8 mouse cellular contexts compared by ENCODE assay signal in genomic region chr15:102135522-102136128, GRCm38 (mm10). TPM values are rescaled to one million over a fixed set of nuclear protein-coding genes. Genes with fewer than 3 reads are reported as not detected.
DNase-seq lines count a peak whose midpoint lies in the region; ATAC-seq and TF ChIP-seq lines count a peak whose summit lies in the region.

No protein-coding gene starts in this region.

- H3K27me3 ChIP-seq in kidney, postnatal 0 days (ENCODE audit: insufficient read depth, low read length), result no peaks in the 10 kb centered on the region
- H3K27me3 ChIP-seq in hindbrain, embryonic 15.5 days, result no peaks in the 10 kb centered on the region
- no peaks in the 10 kb centered on the region for H3K27me3 ChIP-seq in midbrain, embryonic 16.5 days (ENCODE audit: control insufficient read depth, insufficient read depth, low read depth, low read length)

- ATAC-seq in kidney, postnatal 0 days (replicated peaks; ENCODE audit: low FRiP score, low read depth), result peak; percentile 72
- ATAC-seq in hindbrain, embryonic 15.5 days (ENCODE audit: low FRiP score, low read depth), result peak; percentile 82
- ATAC-seq in midbrain, embryonic 16.5 days, result no peak; the same call in 1 of the 2 replicates

- no peak for DNase-seq in kidney, postnatal 0 days (ENCODE audit: low spot score)
- no peak for DNase-seq in kidney, adult 11 months
- no peak for DNase-seq in adrenal gland, postnatal 10 days
- DNase-seq in frontal cortex, postnatal 25 days (ENCODE audit: low spot score in 2 of 2), result no peak
- DNase-seq in thymus, adult 18-20 months, result no peak

- H3K36me3 ChIP-seq in kidney, postnatal 0 days (ENCODE audit: insufficient read depth, low read length), result peaks cover 16% of the 10 kb centered on the region
- peaks cover 22% of the 10 kb centered on the region for H3K36me3 ChIP-seq in hindbrain, embryonic 15.5 days
- 0 out of 2 replicates have a peak, but pooled peaks cover 3% of the 10 kb centered on the region for H3K36me3 ChIP-seq in midbrain, embryonic 16.5 days (ENCODE audit: control insufficient read depth, insufficient read depth, low read length)

- H3K9me3 ChIP-seq in kidney, postnatal 0 days (replicated peaks; ENCODE audit: low read length), result no peaks in the 10 kb centered on the region
- no peaks in the 10 kb centered on the region for H3K9me3 ChIP-seq in hindbrain, embryonic 15.5 days
- no peaks in the 10 kb centered on the region for H3K9me3 ChIP-seq in midbrain, embryonic 16.5 days (replicated peaks; ENCODE audit: control insufficient read depth, low read length, poor library complexity, severe bottlenecking)

- H3K9ac ChIP-seq in kidney, postnatal 0 days (ENCODE audit: low read depth, low read length), result peak overlapping the region; percentile 72
- H3K9ac ChIP-seq in hindbrain, embryonic 15.5 days, result peak overlapping the region; percentile 89
- peak overlapping the region; percentile 93 for H3K9ac ChIP-seq in midbrain, embryonic 16.5 days (ENCODE audit: low read depth, low read length)

- H3K4me2 ChIP-seq in kidney, postnatal 0 days (ENCODE audit: low read length), result peak overlapping the region; percentile 65
- H3K4me2 ChIP-seq in hindbrain, embryonic 15.5 days, result peak overlapping the region; percentile 65
- peak overlapping the region; percentile 59 for H3K4me2 ChIP-seq in midbrain, embryonic 16.5 days (ENCODE audit: low read length)

- peak overlapping the region; percentile 77 for H3K4me3 ChIP-seq in kidney, postnatal 0 days (replicated peaks; ENCODE audit: low read depth, low read length)
- H3K4me3 ChIP-seq in brown adipose tissue, adult 24 weeks (ENCODE audit: insufficient read depth, low read depth, low read length), result peak overlapping the region; percentile 96
- peak overlapping the region; percentile 93 for H3K4me3 ChIP-seq in hindbrain, embryonic 15.5 days
- peak overlapping the region; percentile 91 for H3K4me3 ChIP-seq in midbrain, embryonic 16.5 days (ENCODE audit: low read depth, low read length)

- H3K27ac ChIP-seq in kidney, postnatal 0 days, result peak overlapping the region; percentile 43
- H3K27ac ChIP-seq in brown adipose tissue, adult 24 weeks (replicated peaks; ENCODE audit: low read depth, low read length), result no peak overlapping the region
- peak overlapping the region; percentile 88 for H3K27ac ChIP-seq in hindbrain, embryonic 15.5 days (replicated peaks)
- H3K27ac ChIP-seq in midbrain, embryonic 16.5 days (ENCODE audit: low read length), result peak overlapping the region; percentile 87

- peaks cover 5% of the 10 kb centered on the region; the same call in 1 of the 2 replicates for H3K4me1 ChIP-seq in kidney, postnatal 0 days (replicated peaks; ENCODE audit: insufficient read depth, low read length)
- peaks cover 5% of the 10 kb centered on the region for H3K4me1 ChIP-seq in brown adipose tissue, adult 24 weeks (ENCODE audit: control insufficient read depth, insufficient read depth, insufficient read length, low read length)
- H3K4me1 ChIP-seq in hindbrain, embryonic 15.5 days (replicated peaks), result peaks cover 25% of the 10 kb centered on the region
- H3K4me1 ChIP-seq in midbrain, embryonic 16.5 days (ENCODE audit: control insufficient read depth, insufficient read depth, low read length), result peaks cover 13% of the 10 kb centered on the region

- WGBS in kidney, postnatal 0 days, result 2% methylated on average over 35 of the region's 35 CpGs
- 4% methylated on average over 33 of the region's 35 CpGs for WGBS in hindbrain, embryonic 15.5 days
- 3% methylated on average over 35 of the region's 35 CpGs for WGBS in midbrain, embryonic 16.5 days

- no peak for TF ChIP-seq CTCF in kidney, postnatal 0 days (IDR thresholded peaks at IDR 0.05; ENCODE audit: low read depth)

RNA-seq across cellular contexts. Expression of gene Spryd3, which starts 0.4 kb away (rescaled TPM):
- 14.3 and 16.6 TPM in 2 replicates for polyA plus RNA-seq in kidney, postnatal 0 days (2015; fragmentation: Nextera tagmentation; extraction: Ambion mirVana)
- 8.6 and 12.8 TPM in 2 replicates for polyA plus RNA-seq in brown adipose tissue, adult 24 weeks (2012; ENCODE audit: insufficient read depth, insufficient read length, missing spikeins)
- polyA plus RNA-seq in hindbrain, embryonic 15.5 days (2015; fragmentation: Nextera tagmentation; extraction: Ambion mirVana), result 87.9 and 93.5 TPM in 2 replicates
- 81.1 and 95.9 TPM in 2 replicates for polyA plus RNA-seq in midbrain, embryonic 16.5 days (2015; fragmentation: Nextera tagmentation; extraction: Ambion mirVana)
- total RNA-seq in adrenal gland, postnatal 10 days (2021), result 10 to 100 TPM; 27.4 to 31.5 TPM

RNA-seq across cellular contexts. Expression of gene Igfbp6, which starts 8.5 kb away (rescaled TPM):
- 20.5 and 28.3 TPM in 2 replicates for polyA plus RNA-seq in kidney, postnatal 0 days (2015; fragmentation: Nextera tagmentation; extraction: Ambion mirVana)
- 30.2 and 52.1 TPM in 2 replicates for polyA plus RNA-seq in brown adipose tissue, adult 24 weeks (2012; ENCODE audit: insufficient read depth, insufficient read length, missing spikeins)
- 3.3 and 5.6 TPM in 2 replicates for polyA plus RNA-seq in hindbrain, embryonic 15.5 days (2015; fragmentation: Nextera tagmentation; extraction: Ambion mirVana)
- polyA plus RNA-seq in midbrain, embryonic 16.5 days (2015; fragmentation: Nextera tagmentation; extraction: Ambion mirVana), result 2.5 and 3.1 TPM in 2 replicates
- 10 to 100 TPM; 40.3 to 48.1 TPM for total RNA-seq in adrenal gland, postnatal 10 days (2021)

RNA-seq across cellular contexts. Expression of gene Soat2, which starts 14.7 kb away (rescaled TPM):
- polyA plus RNA-seq in kidney, postnatal 0 days (2015; fragmentation: Nextera tagmentation; extraction: Ambion mirVana), result 0.28 and 0.34 TPM in 2 replicates
- polyA plus RNA-seq in brown adipose tissue, adult 24 weeks (2012; ENCODE audit: insufficient read depth, insufficient read length, missing spikeins), result not detected in 2 replicates
- polyA plus RNA-seq in hindbrain, embryonic 15.5 days (2015; fragmentation: Nextera tagmentation; extraction: Ambion mirVana), result 0.06 and 0.09 TPM in 2 replicates
- polyA plus RNA-seq in midbrain, embryonic 16.5 days (2015; fragmentation: Nextera tagmentation; extraction: Ambion mirVana), result 0.21 TPM in 1 of 2 replicates, not detected in the other
- 1 to 10 TPM; 4.9 to 8.1 TPM for total RNA-seq in adrenal gland, postnatal 10 days (2021)

RNA-seq across cellular contexts. Expression of gene Tns2, which starts 35.4 kb away (rescaled TPM):
- 34.4 and 35.8 TPM in 2 replicates for polyA plus RNA-seq in kidney, postnatal 0 days (2015; fragmentation: Nextera tagmentation; extraction: Ambion mirVana)
- 49.0 and 90.1 TPM in 2 replicates for polyA plus RNA-seq in brown adipose tissue, adult 24 weeks (2012; ENCODE audit: insufficient read depth, insufficient read length, missing spikeins)
- 9.2 and 9.8 TPM in 2 replicates for polyA plus RNA-seq in hindbrain, embryonic 15.5 days (2015; fragmentation: Nextera tagmentation; extraction: Ambion mirVana)
- 7.4 and 9.4 TPM in 2 replicates for polyA plus RNA-seq in midbrain, embryonic 16.5 days (2015; fragmentation: Nextera tagmentation; extraction: Ambion mirVana)
- 10 to 100 TPM; 64.5 to 84.6 TPM for total RNA-seq in adrenal gland, postnatal 10 days (2021)
